Mouse (Mus musculus) layer of hippocampus, adult 9-11 months (tissue): ENCODE data around the gene Aacs.
"Not testable (repeated sequence)": the region's sequence is repeated elsewhere in the genome, so short reads cannot be mapped to it uniquely, and the experiment has no call there.

ENCODE experiments used
- DNase-seq: peaks from one replicate; pipeline ENCODE4 v3.0.0; 2022

The Aacs gene

DNA sequence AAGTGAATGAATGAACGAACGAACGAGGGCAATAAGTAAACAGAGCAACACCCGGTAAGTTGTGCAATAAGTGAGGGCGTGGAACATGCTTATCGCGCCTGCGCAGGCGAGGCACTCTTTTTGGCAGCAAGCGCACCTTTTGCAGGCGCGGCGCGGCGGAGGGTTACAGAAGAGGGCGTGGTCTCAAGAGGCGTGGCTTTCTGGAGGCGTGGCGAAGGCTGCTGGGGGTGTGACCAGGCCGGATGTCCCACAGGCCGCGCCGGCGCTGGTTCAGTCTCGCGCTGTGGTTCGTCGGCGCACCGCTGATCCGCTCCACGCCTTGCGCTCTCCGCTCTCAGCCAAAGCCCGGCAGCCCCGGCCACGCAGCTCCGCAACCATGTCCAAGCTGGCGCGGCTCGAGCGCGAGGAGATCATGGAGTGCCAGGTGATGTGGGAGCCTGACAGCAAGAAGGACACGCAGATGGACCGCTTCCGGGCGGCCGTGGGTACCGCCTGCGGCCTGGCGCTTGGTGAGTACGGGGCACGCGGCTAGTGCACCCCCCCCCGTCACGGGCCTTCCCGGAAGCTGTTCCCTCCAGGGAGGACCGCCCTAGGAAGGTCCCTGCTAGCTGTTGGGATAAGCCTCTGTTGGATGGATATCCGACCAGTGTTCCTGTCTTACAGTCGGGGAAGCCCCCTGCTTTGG lies at the start of gene Aacs:
Gene Aacs (plus strand): TSS at position 214 of the 685 bp plus-strand sequence.
- DNase-seq: peak; percentile 97

DNA sequence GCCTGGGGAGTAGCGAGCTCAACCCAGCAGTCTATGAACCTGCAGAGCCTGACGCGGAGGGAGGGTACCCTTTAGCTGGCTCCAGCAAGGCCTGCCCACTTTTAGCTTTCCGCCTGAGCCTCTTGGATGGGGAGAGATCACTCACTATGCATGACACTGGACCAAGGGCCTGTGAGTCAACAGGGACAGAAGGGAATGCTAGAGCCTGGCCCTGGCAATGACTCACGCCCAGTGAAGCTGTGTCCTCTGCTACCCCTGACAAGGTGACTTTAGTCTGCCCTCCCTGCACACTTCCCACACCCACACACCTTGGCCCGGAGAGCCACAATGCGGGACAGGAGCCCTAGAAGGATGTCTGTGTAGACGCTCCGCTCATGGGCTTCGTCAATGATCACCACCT lies 49.3 kb upstream of the Aacs start:
- no peak for DNase-seq

DNA sequence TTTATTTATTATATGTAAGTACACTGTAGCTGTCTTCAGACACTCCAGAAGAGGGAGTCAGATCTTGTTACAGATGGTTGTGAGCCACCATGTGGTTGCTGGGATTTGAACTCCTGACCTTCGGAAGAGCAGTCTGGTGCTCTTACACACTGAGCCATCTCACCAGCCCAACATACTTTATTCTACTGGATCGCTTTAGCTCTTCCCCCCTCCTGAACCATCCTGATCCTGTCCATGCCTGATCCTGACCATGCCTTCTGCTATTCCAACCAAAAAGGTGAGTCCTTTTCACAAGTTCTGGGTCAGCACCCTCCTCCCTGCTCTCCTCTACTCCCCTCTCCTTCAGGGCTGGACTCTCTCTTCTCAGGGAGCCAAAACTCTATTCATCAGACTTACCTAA lies 43.3 kb upstream of the Aacs start:
- not testable (repeated sequence) for DNase-seq

DNA sequence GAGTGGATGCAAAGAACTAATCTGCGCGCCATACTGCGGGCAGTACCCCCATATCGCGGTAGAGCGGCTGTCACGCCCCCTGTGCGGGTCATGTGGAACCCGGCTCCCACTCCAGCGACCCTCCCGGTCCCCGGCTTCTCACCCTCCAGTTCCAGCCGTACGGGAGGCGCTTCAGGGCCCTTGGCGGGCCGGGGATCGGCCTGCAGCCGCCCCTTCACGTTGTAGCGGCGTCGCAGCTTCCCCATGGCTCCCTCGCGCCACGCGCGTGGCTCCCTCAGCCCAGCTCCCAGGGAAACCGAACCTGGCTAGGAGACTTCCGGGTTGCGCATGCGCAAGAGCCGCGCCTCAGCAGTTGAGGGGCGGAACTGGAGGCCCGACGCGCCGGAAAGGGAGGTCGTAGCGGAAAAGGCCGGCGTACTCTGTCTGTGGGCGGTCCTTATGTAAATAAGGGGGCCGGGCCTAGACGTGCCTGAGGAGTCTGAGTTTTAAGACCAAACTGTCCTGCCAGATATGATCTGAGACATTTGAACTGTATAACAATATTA lies 41.7 kb upstream of the Aacs start, which contains the start of gene Dhx37:
Gene Dhx37 (minus strand): TSS at position 329 of the 545 bp plus-strand sequence.
- DNase-seq: peak; percentile 95

GRCm38 (mm10) chr5:125434347-125434746 lies 41.3 kb upstream of the Aacs start:
- DNase-seq: not testable (repeated sequence)

DNA sequence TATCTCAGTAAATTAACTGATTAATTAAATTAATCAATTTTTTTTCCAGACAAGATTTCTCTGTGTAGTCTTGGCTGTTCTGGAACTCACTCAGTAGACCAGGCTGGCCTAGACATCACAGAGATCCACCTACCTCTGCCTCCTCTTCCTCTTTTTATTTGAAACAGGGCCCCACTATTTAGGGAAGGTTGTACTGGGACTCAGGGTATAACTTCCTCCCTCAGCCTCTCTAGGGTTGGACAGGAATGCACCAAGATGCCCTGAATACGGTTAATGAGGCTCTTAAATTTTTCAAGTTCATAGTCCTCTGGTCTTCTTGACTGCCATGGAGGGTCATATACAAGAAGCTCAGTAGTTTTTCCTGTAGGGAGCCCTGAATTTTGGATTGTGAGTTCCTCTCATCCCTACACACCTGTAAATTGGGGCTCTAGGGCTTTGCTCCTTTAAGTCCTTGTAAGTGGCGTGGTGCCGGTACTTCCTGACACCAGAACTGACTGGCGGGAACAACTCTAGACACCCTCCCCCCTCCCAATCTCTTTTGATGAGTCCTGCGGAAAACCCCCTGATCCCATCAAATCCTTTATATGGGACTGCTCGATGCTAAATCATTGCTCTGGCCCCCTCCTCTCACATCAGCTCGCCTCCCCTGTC lies 34.9 kb upstream of the Aacs start:
- DNase-seq: no peak

DNA sequence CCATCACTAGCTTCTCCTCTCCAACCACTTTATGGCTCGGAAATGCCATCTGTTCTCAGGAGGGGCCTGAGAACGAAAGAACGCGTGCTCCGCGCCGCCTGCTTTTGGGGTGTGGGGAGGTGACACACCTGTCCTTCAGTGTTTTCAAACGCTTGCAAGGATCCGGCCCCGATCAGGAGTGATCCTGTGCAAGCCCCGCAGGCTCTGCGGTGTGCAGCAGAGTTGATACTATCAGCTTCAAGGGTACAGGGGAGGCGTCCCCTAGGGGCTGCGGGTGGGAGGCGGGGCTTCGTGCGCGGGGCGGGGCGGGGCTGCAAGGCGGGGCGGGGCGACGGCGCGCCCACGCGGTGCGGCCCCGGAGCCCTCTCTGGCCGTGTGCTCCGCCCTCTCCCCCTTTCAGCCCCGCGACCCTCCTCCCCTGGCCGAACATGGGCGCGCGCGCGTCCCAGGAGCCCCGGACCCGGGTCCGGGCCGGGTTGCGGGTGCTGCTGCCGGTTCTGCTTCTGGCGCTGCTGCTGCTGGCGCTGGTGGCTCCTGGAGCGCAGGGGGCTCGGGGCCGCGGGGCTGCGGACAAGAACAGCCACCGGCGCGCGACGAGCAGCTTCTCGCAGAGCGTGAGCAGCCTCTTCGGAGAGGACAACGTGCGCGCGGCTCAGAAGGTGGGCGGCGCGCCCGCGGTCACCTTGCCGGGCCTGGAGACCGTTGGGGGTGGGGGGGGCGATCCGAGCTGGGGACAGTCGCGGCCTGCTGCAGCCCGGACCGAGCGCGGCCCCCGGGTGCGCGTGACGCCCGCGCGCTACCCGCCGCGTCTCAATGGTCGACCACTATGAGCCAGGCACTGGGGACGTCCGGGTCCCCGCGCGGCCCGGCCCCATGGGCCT lies 34.1 kb upstream of the Aacs start, which contains the start of gene Bri3bp:
Gene Bri3bp (plus strand): TSS at position 335 of the 881 bp plus-strand sequence.
- peak; percentile 35 for DNase-seq

DNA sequence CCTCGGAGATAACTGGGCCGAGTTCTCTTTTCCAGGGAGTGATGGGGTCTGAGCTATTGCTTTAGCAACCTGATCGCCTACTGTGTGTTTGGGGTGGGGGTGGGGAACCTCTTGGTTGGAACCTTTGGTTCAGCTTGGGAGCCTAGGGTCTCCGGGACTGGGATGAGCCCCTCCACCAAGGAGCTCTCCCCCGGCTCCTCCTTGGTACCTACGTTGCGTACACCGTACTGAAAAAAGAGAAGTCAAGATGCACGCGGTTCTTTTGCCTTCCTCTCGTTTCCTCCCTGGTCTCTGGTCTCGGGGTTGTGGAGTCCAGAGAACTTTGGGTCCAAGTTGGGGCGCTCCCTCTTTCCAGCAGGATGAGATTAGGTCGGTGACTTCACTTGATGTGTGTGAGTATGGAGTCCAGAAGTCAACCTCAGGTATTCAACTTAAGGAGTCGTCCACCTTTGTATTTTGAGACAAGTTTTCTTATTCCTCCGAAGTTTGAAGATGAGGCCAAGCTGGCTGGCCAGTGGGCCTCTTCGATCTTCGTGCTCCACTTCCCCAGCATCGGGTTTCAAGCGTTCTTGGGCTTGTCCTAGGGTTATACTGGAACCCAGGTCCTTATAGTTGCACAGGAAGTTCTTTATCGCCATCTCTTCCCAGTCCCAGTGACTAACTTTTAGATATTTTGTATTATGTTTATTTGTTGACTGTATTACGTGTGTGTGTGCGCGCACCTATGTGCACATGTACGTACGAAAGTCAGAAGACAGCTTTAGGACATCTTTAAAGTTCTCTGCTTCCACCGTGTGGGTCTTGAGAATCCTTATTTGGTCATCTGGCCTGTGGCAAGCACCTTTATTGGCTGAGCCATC lies 33.2 kb upstream of the Aacs start:
- no peak for DNase-seq

- DNase-seq: no peak
These were observed 32.3 kb upstream of the Aacs start for GRCm38 (mm10) chr5:125443335-125443734.

DNA sequence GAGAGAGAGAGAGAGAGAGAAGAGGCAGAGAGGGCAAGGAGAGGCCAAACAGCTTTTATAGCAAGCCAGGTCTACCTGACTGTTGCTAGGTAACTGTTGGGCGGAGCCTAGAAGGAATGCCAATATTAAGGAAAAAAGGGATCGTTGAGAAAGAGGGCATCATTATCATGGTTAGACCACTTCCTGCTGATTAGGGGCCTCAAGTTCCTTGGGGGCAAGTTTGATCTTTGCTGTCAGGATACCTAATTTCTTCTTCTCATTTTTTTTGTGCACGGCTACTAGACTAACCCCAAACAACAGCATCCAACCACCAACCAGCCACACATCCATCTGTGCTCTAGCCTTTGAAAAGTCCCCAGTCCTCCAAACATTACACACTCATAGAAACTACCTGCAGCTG lies 31.7 kb upstream of the Aacs start:
- DNase-seq: no peak

- no peak for DNase-seq
These were observed 31.1 kb upstream of the Aacs start for GRCm38 (mm10) chr5:125444554-125444953.

DNA sequence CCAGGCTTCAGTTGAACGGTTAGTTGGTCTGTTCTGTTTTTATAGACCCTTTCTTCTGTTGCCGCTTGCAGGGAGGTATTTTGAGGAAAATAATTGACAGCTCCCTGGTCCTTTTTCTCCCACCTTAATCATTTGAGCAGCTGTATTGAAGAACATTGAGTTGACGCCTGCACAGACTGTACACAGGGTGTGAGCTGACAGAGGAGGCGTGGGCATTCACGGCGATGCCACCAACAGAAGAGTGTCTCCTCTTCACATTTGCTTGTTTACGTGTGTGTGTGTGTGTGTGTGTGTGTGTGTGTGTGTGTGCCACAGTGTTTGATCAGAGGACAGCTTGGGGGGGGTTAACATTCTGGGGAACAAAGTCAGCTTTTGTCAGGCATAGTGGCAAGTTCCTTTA lies 29.3 kb upstream of the Aacs start:
- peak; percentile 69 for DNase-seq

- DNase-seq: no peak
These were observed 27.6 kb upstream of the Aacs start for GRCm38 (mm10) chr5:125448026-125448425.

DNA sequence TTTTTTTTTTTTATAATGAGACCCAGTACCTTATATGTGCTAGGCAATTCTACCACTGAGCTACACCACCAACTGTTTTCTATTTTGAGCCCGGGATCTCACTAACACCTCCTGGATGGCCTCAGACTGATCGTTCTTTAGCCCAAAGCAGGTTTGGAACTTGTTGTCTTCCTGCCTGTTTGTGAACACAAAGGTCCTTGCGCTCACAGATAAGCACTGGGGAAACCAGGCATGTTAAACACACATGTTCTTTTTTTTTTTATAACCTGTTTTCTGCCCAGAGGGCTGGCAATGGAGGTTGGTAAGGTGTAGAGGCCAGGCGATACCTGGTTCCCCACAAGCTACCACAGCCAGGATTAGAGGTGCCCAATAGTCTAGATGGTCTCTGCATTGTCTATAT lies 27.0 kb upstream of the Aacs start:
- no peak for DNase-seq

DNA sequence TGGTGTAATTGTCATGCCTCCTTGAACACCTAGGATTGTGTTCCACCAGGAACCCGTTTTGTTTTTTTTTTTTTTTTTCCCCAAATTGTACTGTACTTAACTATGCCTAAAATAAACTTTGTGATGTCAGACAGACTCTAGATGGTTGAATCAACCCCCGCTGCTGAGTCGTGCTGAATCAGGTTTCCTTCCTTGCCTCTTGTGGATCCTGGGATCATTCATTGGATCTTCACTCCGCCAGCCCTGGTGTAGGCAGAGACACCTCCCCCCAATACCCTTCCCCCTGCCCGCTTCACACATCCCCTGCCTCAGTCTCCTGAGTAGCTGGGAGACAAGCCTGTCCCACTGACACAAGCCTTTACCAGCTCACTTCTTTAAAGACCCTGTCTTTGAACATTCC lies 26.3 kb upstream of the Aacs start:
- no peak for DNase-seq

DNA sequence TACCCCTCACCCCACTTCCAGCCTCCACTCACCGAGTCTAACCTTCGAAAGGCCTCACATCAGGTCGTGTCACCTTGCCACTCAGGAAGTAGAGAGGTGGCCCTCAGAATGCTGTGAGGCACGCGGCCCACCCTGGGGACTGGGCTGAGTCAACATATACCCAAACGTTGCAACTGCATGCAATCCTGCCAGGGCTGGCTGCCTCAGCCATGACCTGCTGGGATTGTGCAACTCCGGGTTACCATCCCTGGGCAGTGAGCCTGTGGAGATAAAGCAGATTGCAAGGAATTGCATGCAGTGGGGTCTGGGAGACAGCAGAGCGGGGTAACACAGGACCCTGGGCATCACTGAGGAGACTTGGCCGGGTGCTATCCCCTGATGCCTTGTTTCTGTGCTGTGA lies 23.0 kb upstream of the Aacs start:
- no peak for DNase-seq

GRCm38 (mm10) chr5:125456100-125456499 lies 19.5 kb upstream of the Aacs start:
- no peak for DNase-seq

- no peak for DNase-seq
These were observed 18.1 kb upstream of the Aacs start for GRCm38 (mm10) chr5:125457538-125457937.

GRCm38 (mm10) chr5:125460574-125460973 lies 15.0 kb upstream of the Aacs start:
- DNase-seq: no peak

GRCm38 (mm10) chr5:125461868-125462445 lies 13.7 kb upstream of the Aacs start:
- DNase-seq: peak; percentile 40

GRCm38 (mm10) chr5:125465192-125465591 lies 10.4 kb upstream of the Aacs start:
- DNase-seq: no peak

DNA sequence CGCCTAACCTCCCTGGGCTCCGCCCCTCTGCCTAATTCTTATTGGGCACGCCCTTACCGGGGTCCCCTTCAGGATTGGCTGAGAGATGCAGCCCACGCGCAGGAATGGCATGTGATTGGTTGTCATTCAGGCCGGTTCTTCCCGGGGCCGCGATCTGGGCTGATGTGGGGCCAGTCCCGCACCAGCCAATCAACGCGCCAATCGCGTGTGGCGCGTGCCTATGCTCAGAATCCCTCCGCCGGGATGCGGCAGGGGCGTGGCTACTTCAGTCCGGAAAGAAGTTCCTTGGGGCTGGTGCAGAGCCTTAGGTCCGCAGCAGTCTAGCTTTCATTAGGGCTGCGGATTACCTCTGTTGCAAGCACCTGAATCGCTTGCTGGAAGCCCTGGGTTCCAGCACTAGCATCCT lies 9.9 kb upstream of the Aacs start:
- DNase-seq: peak; percentile 99
